Mouse (Mus musculus): ENCODE measurements at regions not wholly inside any gene's neighbourhood (a gene's known extent, or its start where the extent isn't known, plus 50 kb on each side); places are given as distances from the start of the nearest gene placed in this dataset.
"Not testable (repeated sequence)": the region's sequence is repeated elsewhere in the genome, so short reads cannot be mapped to it uniquely, and the experiment has no call there.

DNA sequence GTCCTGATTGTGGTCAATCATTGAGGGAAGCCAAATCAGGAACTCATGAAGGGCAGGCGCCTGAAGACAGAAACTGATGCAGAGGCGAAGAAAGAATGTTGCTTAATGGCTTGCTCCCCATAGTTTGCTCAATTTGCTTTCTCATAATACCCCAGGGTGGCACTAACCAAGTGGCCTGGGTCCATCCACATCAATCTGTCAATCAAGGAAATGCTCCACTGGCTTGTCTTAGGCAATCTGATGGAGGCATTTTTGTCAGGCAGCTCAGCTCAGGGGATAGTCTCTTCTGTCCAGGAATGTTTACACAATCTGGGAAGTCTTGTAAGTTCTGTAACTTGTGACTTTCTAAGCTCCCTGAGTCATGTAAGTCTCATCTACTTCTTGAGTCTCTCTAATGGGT, 50.0 kb upstream of the Klhl24 start:
- no peak for DNase-seq (ENCODE audit: low spot score in 2 of 2)

DNA sequence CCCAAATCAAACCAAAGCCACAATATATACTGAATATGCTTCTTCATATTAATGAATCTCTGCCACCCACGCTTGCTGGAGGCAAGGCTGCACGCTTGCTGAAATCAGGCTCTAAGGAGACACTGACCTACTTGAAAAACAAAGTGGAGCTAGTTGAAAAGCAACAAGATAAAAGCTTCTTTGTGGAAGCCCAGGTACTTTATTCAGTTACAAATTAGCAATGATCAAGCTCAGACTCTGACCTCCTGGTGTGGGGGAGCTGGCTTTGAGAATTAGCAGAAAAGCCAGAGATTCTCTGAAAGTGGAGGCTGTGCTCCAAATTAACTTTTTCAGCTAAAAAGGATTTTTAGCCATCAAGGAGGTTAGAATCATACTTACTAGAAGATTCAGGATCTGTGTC, 52.3 kb upstream of the Klhl6 start:
- not testable (repeated sequence) for DNase-seq (ENCODE audit: low spot score in 2 of 2)

DNA sequence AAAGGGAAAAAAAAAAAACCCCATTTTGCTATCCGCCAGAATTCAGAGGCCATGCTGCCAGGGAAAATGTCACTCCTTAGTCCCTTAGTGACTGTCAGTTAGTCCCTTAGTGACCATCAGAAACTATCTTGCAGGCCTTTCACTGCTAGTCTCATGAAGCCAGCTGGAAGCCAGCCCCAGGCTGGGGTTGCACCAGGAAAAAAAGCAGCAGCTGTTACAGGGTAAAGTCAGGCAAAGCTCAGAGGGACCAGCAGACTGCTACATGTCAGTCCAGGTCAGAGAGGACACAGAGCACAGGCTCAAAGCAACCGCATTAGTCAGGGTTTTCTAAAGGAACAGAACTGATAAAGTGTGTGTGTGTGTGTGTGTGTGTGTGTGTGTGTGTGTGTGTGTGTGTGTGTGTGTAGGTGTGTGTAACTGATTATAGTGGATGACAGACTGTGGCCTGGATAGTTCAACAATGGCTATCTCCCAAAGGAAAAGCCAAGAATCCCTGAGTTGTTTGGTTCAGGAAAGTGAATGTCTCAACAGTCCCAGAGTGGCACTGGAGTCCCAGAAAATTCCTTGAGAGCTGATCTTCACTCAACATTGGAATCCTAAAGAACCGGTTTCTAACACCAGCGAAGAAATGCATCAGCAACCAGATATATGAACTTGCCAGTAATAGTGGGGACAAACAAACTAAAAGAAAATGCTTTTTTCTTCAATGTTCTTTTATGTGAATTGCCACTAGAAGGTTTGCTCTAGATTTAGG, 49.7 kb upstream of the Klhl6 start:
- DNase-seq (ENCODE audit: low spot score in 2 of 2) = peak; percentile 6 to 10
